Mouse (Mus musculus) 3134 (cell line): Measurements from ENCODE around the gene Cux1.

Experiments used
- DNase-seq: peaks from one replicate; pipeline ENCODE4 v3.0.0-alpha.2; 2011; ENCODE audit warnings: low spot score; ENCODE audit not compliant: insufficient read length; ENCODE audit errors: extremely low read depth

Cux1 gene

GRCm38 (mm10) chr5:136394517-136395212, 172.6 kb downstream of the Cux1 start:
- no peak for DNase-seq

- DNase-seq, result no peak
Observed at GRCm38 (mm10) chr5:136393621-136394020, 173.7 kb downstream of the Cux1 start.

GRCm38 (mm10) chr5:136386757-136387156, 180.5 kb downstream of the Cux1 start:
- no peak for DNase-seq

GRCm38 (mm10) chr5:136385161-136385560, 182.1 kb downstream of the Cux1 start:
- no peak for DNase-seq

- DNase-seq, result no peak
Observed at GRCm38 (mm10) chr5:136382261-136383005, 184.9 kb downstream of the Cux1 start.

- no peak for DNase-seq
Observed at GRCm38 (mm10) chr5:136379405-136379804, 187.9 kb downstream of the Cux1 start.

GRCm38 (mm10) chr5:136377101-136377500, 190.2 kb downstream of the Cux1 start:
- no peak for DNase-seq

- DNase-seq, result no peak
Observed at GRCm38 (mm10) chr5:136375350-136375749, 191.9 kb downstream of the Cux1 start.

GRCm38 (mm10) chr5:136372276-136372675, 195.0 kb downstream of the Cux1 start:
- DNase-seq, result no peak

- DNase-seq, result no peak
Observed at GRCm38 (mm10) chr5:136363421-136363820, 203.9 kb downstream of the Cux1 start.

- no peak for DNase-seq
Observed at GRCm38 (mm10) chr5:136362473-136363230, 204.6 kb downstream of the Cux1 start.

- DNase-seq, result no peak
Observed at GRCm38 (mm10) chr5:136362021-136362420, 205.3 kb downstream of the Cux1 start.

- no peak for DNase-seq
Observed at GRCm38 (mm10) chr5:136357227-136357626, 210.1 kb downstream of the Cux1 start.

GRCm38 (mm10) chr5:136355583-136356126, 211.6 kb downstream of the Cux1 start:
- DNase-seq, result no peak

GRCm38 (mm10) chr5:136354729-136355128, 212.6 kb downstream of the Cux1 start:
- DNase-seq, result no peak

GRCm38 (mm10) chr5:136353114-136353513, 214.2 kb downstream of the Cux1 start:
- no peak for DNase-seq

GRCm38 (mm10) chr5:136343156-136343890, 224.0 kb downstream of the Cux1 start:
- no peak for DNase-seq

- no peak for DNase-seq
Observed at GRCm38 (mm10) chr5:136336798-136337527, 230.3 kb downstream of the Cux1 start.

- no peak for DNase-seq
Observed at GRCm38 (mm10) chr5:136335681-136336080, 231.6 kb downstream of the Cux1 start.

- DNase-seq, result no peak
Observed at GRCm38 (mm10) chr5:136334780-136335179, 232.5 kb downstream of the Cux1 start.
